Mouse (Mus musculus): ENCODE measurements around the gene Gm10135.

DNA sequence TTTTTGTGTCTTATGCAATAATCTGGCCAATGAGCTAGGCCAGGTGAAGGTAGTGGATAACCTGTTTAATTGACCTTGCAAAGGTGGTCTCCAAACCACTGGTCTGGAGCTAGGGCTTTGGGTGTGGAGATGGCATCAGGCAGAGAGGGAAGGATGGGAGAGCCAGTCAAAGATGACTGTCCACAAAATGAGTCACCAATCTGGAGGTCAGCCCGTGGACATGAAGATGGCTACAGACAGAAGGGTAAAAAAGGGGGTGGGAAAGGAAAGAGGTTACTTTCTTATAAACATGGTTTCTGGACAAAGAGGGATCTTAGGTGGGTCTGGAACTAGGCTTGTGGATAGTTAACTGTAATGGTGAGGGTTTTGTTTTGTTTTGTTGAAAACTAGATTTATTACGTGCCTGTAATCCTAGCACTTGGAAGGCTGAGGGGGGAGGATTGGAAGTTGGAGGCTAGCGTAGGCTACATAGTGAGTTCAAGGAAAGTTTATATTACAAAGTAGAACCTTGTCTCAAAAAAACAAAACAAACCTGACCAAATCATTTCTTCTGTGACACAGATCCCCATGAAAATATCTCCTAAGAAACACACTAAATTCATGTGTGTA is 20.4 kb downstream of the Gm10135 start:
- TF ChIP-seq CTCF (IDR thresholded peaks at IDR 0.05; ENCODE audit: borderline replicate concordance, control insufficient read depth, extremely low read depth, insufficient read depth, low read length, poor library complexity) (no peak), POLR2A (IDR thresholded peaks at IDR 0.05; ENCODE audit: control insufficient read depth, extremely low read depth, insufficient read depth, low read length, poor library complexity) (no peak)

Data from thymus, adult 2 months (tissue).